Mouse (Mus musculus) heart, postnatal 0 days (tissue): ENCODE measurements around the gene Cldn7. TPM values are rescaled to one million over a fixed set of nuclear protein-coding genes. Genes with fewer than 3 reads are reported as not detected.
A peak's percentile ranks its signal among the peaks of the same experiment; 100 is the strongest.

Experiments used
- ATAC-seq: fragments of 200-750 bp; cut with Nextera tagmentation; 2 replicates; pipeline ENCODE4 v1.8.0; 2017; ENCODE audit warnings: low read depth, moderate number of reproducible peaks, moderate library complexity; ENCODE audit not compliant: insufficient read depth
- DNase-seq: peaks from one replicate; pipeline ENCODE4 v3.0.0-alpha.2; 2016; ENCODE audit warnings: low spot score
- H3K27ac ChIP-seq: fragments of 300-500 bp; sonication (generic); 2 replicates; pipeline ENCODE4 v1.5.1; 2014; ENCODE audit warnings: low read depth, mild to moderate bottlenecking
- H3K27me3 ChIP-seq: fragments of 300-500 bp; sonication (generic); 2 replicates; pipeline ENCODE4 v1.6.1; 2014; ENCODE audit warnings: low read length, mixed read lengths; ENCODE audit not compliant: control insufficient read depth, insufficient read depth
- H3K36me3 ChIP-seq: fragments of 300-500 bp; sonication (generic); replicated peaks from 2 replicates; pipeline ENCODE4 v1.6.1; 2014; ENCODE audit warnings: low read length, mixed read lengths; ENCODE audit not compliant: control insufficient read depth, insufficient read depth
- H3K4me1 ChIP-seq: fragments of 300-500 bp; sonication (generic); 2 replicates; pipeline ENCODE4 v1.6.1; 2014; ENCODE audit warnings: antibody characterized with exemption; ENCODE audit not compliant: control insufficient read depth, insufficient read depth
- H3K4me2 ChIP-seq: fragments of 300-500 bp; sonication (generic); 2 replicates; pipeline ENCODE4 v1.6.1; 2014; ENCODE audit warnings: low read depth, mild to moderate bottlenecking, low read length, moderate library complexity
- H3K4me3 ChIP-seq: fragments of 300-500 bp; sonication (generic); 2 replicates; pipeline ENCODE4 v1.5.1; 2014; ENCODE audit warnings: low read depth, low read length
- H3K9ac ChIP-seq: fragments of 300-500 bp; sonication (generic); replicated peaks from 2 replicates; pipeline ENCODE4 v1.6.1; 2014; ENCODE audit warnings: low read depth, low read length, mixed read lengths
- H3K9me3 ChIP-seq: fragments of 300-500 bp; sonication (generic); replicated peaks from 2 replicates; pipeline ENCODE4 v1.6.1; 2016; ENCODE audit warnings: low read length; ENCODE audit not compliant: control insufficient read depth
- CTCF ChIP-seq: IDR thresholded peaks from 2 replicates; pipeline ENCODE4 v1.5.1; 2016; ENCODE audit warnings: antibody characterized with exemption, control low read depth, low read depth
- EP300 ChIP-seq: IDR thresholded peaks from 2 replicates; pipeline ENCODE4 v1.6.1; 2016; ENCODE audit warnings: antibody characterized with exemption, low read depth
- WGBS: fragments of 180-500 bp; shearing (Covaris S2); extraction: QIAGEN DNeasy Blood & Tissue Kit; methylation state at CpG from one replicate; pipeline ENCODE4 v1.1.7; 2014; 5-methylcytosine and 5-hydroxymethylcytosine counted together
- polyA plus RNA-seq: library from polyadenylated mRNA; unstranded; fragments of >200 nt; fragmentation: Nextera tagmentation; extraction: Ambion mirVana; gene quantifications from 2 replicates; pipeline ENCODE4 v1.2.1, GENCODE M21; 2015
- total RNA-seq: library from RNA; depleted of rRNA; stranded (reverse); fragments of >200 nt; gene quantifications from 2 replicates; pipeline ENCODE4 v1.2.3, GENCODE M21; 2014; ENCODE audit warnings: low replicate concordance

The Cldn7 gene
- total and polyA plus RNA-seq, 2 experiments from 2014 or later, result 0.64 TPM; not detected in 1

- H3K4me1 ChIP-seq, result peaks cover 6% of the 10 kb centered on the region
- no peak overlapping the region for H3K9ac ChIP-seq
- H3K27me3 ChIP-seq, result peaks cover 8% of the 10 kb centered on the region
- no peak overlapping the region; the same call in 1 of the 2 replicates for H3K27ac ChIP-seq
- ATAC-seq (no peak), DNase-seq (no peak)
- H3K4me2 ChIP-seq, result no peak overlapping the region
- TF ChIP-seq CTCF, result no peak
- TF ChIP-seq EP300, result no peak
- no peaks in the 10 kb centered on the region for H3K36me3 ChIP-seq
- H3K4me3 ChIP-seq, result no peak overlapping the region
- WGBS, result 54% methylated on average over 3 of the region's 3 CpGs
- H3K9me3 ChIP-seq, result no peaks in the 10 kb centered on the region
Measured at GRCm38 (mm10) chr11:69930967-69931537, 33.5 kb upstream of the Cldn7 start.

- Histone ChIP-seq H3K4me2 (no peak overlapping the region), H3K4me1 (peaks cover 10% of the 10 kb centered on the region), H3K27ac (no peak overlapping the region), H3K9me3 (no peaks in the 10 kb centered on the region), H3K36me3 (no peaks in the 10 kb centered on the region), H3K4me3 (no peak overlapping the region), H3K27me3 (peaks cover 8% of the 10 kb centered on the region), H3K9ac (no peak overlapping the region)
- WGBS, result 59% methylated on average over 8 of the region's 8 CpGs
- TF ChIP-seq EP300, result no peak
- no peak for TF ChIP-seq CTCF
- ATAC-seq, result no peak
- no peak for DNase-seq
Measured at GRCm38 (mm10) chr11:69931769-69932168, 32.8 kb upstream of the Cldn7 start.

GRCm38 (mm10) chr11:69932254-69932653 is 32.3 kb upstream of the Cldn7 start:
- no peak for DNase-seq
- H3K4me1 ChIP-seq, result peaks cover 14% of the 10 kb centered on the region
- H3K9me3 ChIP-seq, result no peaks in the 10 kb centered on the region
- no peak overlapping the region for H3K27ac ChIP-seq
- H3K36me3 ChIP-seq, result no peaks in the 10 kb centered on the region
- no peak overlapping the region for H3K4me3 ChIP-seq
- H3K27me3 ChIP-seq, result peaks cover 8% of the 10 kb centered on the region
- WGBS, result 44% methylated on average over 3 of the region's 3 CpGs
- TF ChIP-seq EP300 (no peak), CTCF (no peak)
- no peak for ATAC-seq
- H3K4me2 ChIP-seq, result no peak overlapping the region
- H3K9ac ChIP-seq, result no peak overlapping the region

- Histone ChIP-seq H3K4me1 (peaks cover 20% of the 10 kb centered on the region), H3K27ac (no peak overlapping the region), H3K9ac (no peak overlapping the region), H3K4me2 (no peak overlapping the region), H3K9me3 (no peaks in the 10 kb centered on the region), H3K36me3 (no peaks in the 10 kb centered on the region), H3K4me3 (no peak overlapping the region), H3K27me3 (peaks cover 8% of the 10 kb centered on the region)
- TF ChIP-seq EP300 (no peak), CTCF (no peak)
- DNase-seq (no peak), ATAC-seq (no peak)
- 67% methylated on average over 4 of the region's 4 CpGs for WGBS
Measured at GRCm38 (mm10) chr11:69933066-69933465, 31.5 kb upstream of the Cldn7 start.

GRCm38 (mm10) chr11:69934169-69934568 is 30.4 kb upstream of the Cldn7 start:
- peak; percentile 91 for DNase-seq
- TF ChIP-seq CTCF, result peak; percentile 89
- no peak for TF ChIP-seq EP300
- Histone ChIP-seq H3K9me3 (no peaks in the 10 kb centered on the region), H3K4me1 (peaks cover 30% of the 10 kb centered on the region), H3K4me2 (peak overlapping the region; percentile 43), H3K27ac (no peak overlapping the region), H3K36me3 (no peaks in the 10 kb centered on the region), H3K4me3 (no peak overlapping the region; the same call in 1 of the 2 replicates), H3K9ac (no peak overlapping the region), H3K27me3 (peaks cover 8% of the 10 kb centered on the region)
- ATAC-seq, result peak; percentile 59
- 1% methylated on average over 18 of the region's 18 CpGs for WGBS

- ATAC-seq (no peak), DNase-seq (no peak)
- peaks cover 8% of the 10 kb centered on the region for H3K27me3 ChIP-seq
- no peaks in the 10 kb centered on the region for H3K9me3 ChIP-seq
- no peaks in the 10 kb centered on the region for H3K36me3 ChIP-seq
- peak overlapping the region; percentile 43 for H3K4me2 ChIP-seq
- 18% methylated on average over 6 of the region's 6 CpGs for WGBS
- no peak overlapping the region for H3K27ac ChIP-seq
- peak overlapping the region; percentile 57 for H3K4me3 ChIP-seq
- TF ChIP-seq CTCF, result no peak
- TF ChIP-seq EP300, result no peak
- no peak overlapping the region for H3K9ac ChIP-seq
- peaks cover 30% of the 10 kb centered on the region for H3K4me1 ChIP-seq
Measured at GRCm38 (mm10) chr11:69934681-69935080, 29.9 kb upstream of the Cldn7 start.
